Mouse (Mus musculus) c-Kit-positive CD71-negative TER-119-negative erythroid progenitor cells, embryonic 14.5 days (primary cell): ENCODE measurements at regions not wholly inside any gene's neighbourhood (a gene's known extent, or its start where the extent isn't known, plus 50 kb on each side); places are given as distances from the start of the nearest gene placed in this dataset.
"Not testable (repeated sequence)": the region's sequence is repeated elsewhere in the genome, so short reads cannot be mapped to it uniquely, and the experiment has no call there.

Source experiments
- DNase-seq: peaks from one replicate; pipeline ENCODE4 v3.0.0-alpha.2; 2013; ENCODE audit warnings: low read depth

- DNase-seq: no peak
Measured at GRCm38 (mm10) chr12:10445738-10446137, 55.2 kb downstream of the Rdh14 start.

- no peak for DNase-seq
Measured at GRCm38 (mm10) chr12:10457960-10458655, 67.5 kb downstream of the Rdh14 start.

GRCm38 (mm10) chr12:10461796-10462195, 71.2 kb downstream of the Rdh14 start:
- DNase-seq: no peak

GRCm38 (mm10) chr12:10462956-10463355, 72.4 kb downstream of the Rdh14 start:
- no peak for DNase-seq

- DNase-seq: no peak
Measured at GRCm38 (mm10) chr12:10473986-10474385, 83.4 kb downstream of the Rdh14 start.

GRCm38 (mm10) chr12:10480781-10481180, 90.2 kb downstream of the Rdh14 start:
- DNase-seq: no peak

- DNase-seq: no peak
Measured at GRCm38 (mm10) chr12:10482294-10483010, 91.9 kb downstream of the Rdh14 start.

GRCm38 (mm10) chr12:10506721-10507120, 116.1 kb downstream of the Rdh14 start:
- no peak for DNase-seq

GRCm38 (mm10) chr12:10513526-10513925, 123.0 kb downstream of the Rdh14 start:
- DNase-seq: no peak

GRCm38 (mm10) chr12:10514278-10514677, 123.7 kb downstream of the Rdh14 start:
- no peak for DNase-seq

- DNase-seq: no peak
Measured at GRCm38 (mm10) chr12:10524509-10525286, 134.1 kb downstream of the Rdh14 start.

- no peak for DNase-seq
Measured at GRCm38 (mm10) chr12:10525934-10526333, 135.4 kb downstream of the Rdh14 start.

GRCm38 (mm10) chr12:10529077-10529476, 138.5 kb downstream of the Rdh14 start:
- no peak for DNase-seq

GRCm38 (mm10) chr12:10530996-10531395, 140.4 kb downstream of the Rdh14 start:
- no peak for DNase-seq

- no peak for DNase-seq
Measured at GRCm38 (mm10) chr12:10533971-10534370, 143.4 kb downstream of the Rdh14 start.

- DNase-seq: no peak
Measured at GRCm38 (mm10) chr12:10536239-10536638, 145.7 kb downstream of the Rdh14 start.

- peak; percentile 7 for DNase-seq
Measured at GRCm38 (mm10) chr12:10537069-10537468, 146.5 kb downstream of the Rdh14 start.

- no peak for DNase-seq
Measured at GRCm38 (mm10) chr12:10549481-10550201, 159.1 kb downstream of the Rdh14 start.

GRCm38 (mm10) chr12:10554701-10555100, 164.1 kb downstream of the Rdh14 start:
- not testable (repeated sequence) for DNase-seq

- DNase-seq: no peak
Measured at GRCm38 (mm10) chr12:10562966-10563365, 172.4 kb downstream of the Rdh14 start.

- no peak for DNase-seq
Measured at GRCm38 (mm10) chr12:10567881-10568280, 177.3 kb downstream of the Rdh14 start.
